Mouse (Mus musculus): ENCODE measurements at regions not wholly inside any gene's neighbourhood (a gene's known extent, or its start where the extent isn't known, plus 50 kb on each side); places are given as distances from the start of the nearest gene placed in this dataset.

DNA sequence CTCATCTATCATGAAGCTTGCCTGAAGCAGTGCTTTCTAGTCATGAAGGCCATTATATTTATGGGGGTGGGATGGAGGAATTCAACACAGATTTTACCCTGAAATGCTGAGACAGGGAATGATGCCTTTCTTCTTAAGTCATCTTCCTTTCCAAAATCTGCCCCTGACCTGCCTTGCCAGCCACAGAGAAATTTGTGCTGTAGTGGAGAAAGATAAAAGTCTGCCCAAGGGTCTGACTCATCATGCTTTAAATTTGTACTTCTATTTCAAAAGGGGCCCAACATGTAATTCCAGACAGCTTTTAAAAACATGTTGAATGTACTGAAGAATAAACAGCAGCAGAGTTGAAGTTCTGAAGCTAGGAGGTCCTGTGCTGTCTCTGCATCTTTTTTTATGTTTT, 554.1 kb upstream of the Marcks start:
- TF ChIP-seq GATA1 (IDR thresholded peaks at IDR 0.05; ENCODE audit: low read depth, low read length), result no peak
- no peak for TF ChIP-seq SMC3 (IDR thresholded peaks at IDR 0.05; ENCODE audit: low read depth, low read length)
- no peak for TF ChIP-seq MXI1 (IDR thresholded peaks at IDR 0.05; ENCODE audit: low read depth, low read length)
- TF ChIP-seq NELFE (IDR thresholded peaks at IDR 0.05; ENCODE audit: low read depth, low read length), result no peak
- no peak for TF ChIP-seq ZC3H11A (IDR thresholded peaks at IDR 0.05; ENCODE audit: low read depth, low read length)
- no peak for TF ChIP-seq ZNF384 (IDR thresholded peaks at IDR 0.05; ENCODE audit: low read depth, low read length)
- TF ChIP-seq ZKSCAN1 (IDR thresholded peaks at IDR 0.05; ENCODE audit: low read depth, low read length), result no peak
- TF ChIP-seq USF1 (IDR thresholded peaks at IDR 0.05; ENCODE audit: low read depth, low read length), result no peak
- no peak for TF ChIP-seq MYB (IDR thresholded peaks at IDR 0.05; ENCODE audit: low read depth, low read length)
- TF ChIP-seq UBTF (IDR thresholded peaks at IDR 0.05; ENCODE audit: borderline replicate concordance, insufficient read depth, low read depth, low read length), result no peak
- no peak for TF ChIP-seq POLR2AphosphoS5 (IDR thresholded peaks at IDR 0.05; ENCODE audit: borderline replicate concordance, low read depth, low read length)
- no peak for TF ChIP-seq ZMIZ1 (IDR thresholded peaks at IDR 0.05; ENCODE audit: low read depth, low read length)
- TF ChIP-seq E2F4 (IDR thresholded peaks at IDR 0.05; ENCODE audit: borderline replicate concordance, low read depth, low read length), result no peak
- no peak for TF ChIP-seq USF2 (IDR thresholded peaks at IDR 0.05; ENCODE audit: borderline replicate concordance in 1 of 2, insufficient read depth in 1 of 2, low read depth in 1 of 2, low read length in 2 of 2)
- TF ChIP-seq MAFK (IDR thresholded peaks at IDR 0.05; ENCODE audit: borderline replicate concordance, low read depth, low read length), result no peak
- H3K9ac ChIP-seq (ENCODE audit: control insufficient read depth, low read depth, low read length, poor library complexity, severe bottlenecking), result no peak overlapping the region
- no peaks in the 10 kb centered on the region for H3K79me2 ChIP-seq (ENCODE audit: control insufficient read depth, insufficient read depth, low read length, poor library complexity)
- H3K27ac ChIP-seq (ENCODE audit: control insufficient read depth, low read depth, low read length), result no peak overlapping the region
- no peaks in the 10 kb centered on the region for H3K4me1 ChIP-seq (ENCODE audit: control insufficient read depth in 1 of 2, insufficient read depth in 2 of 2, low read length in 2 of 2)
- DNase-seq (ENCODE audit: low read depth, low spot score), result no peak
- H3K9me3 ChIP-seq (replicated peaks; ENCODE audit: insufficient read depth, low read length), result no peaks in the 10 kb centered on the region
- H3K4me3 ChIP-seq (ENCODE audit: control insufficient read depth in 1 of 2, insufficient read depth in 1 of 2, low read depth in 2 of 2, low read length in 2 of 2), result no peak overlapping the region
- H3K27me3 ChIP-seq (ENCODE audit: control insufficient read depth in 1 of 2, insufficient read depth in 2 of 2, low read length in 2 of 2), result no peaks in the 10 kb centered on the region
- H3K36me3 ChIP-seq (ENCODE audit: control insufficient read depth in 1 of 2, insufficient read depth in 2 of 2, low read length in 2 of 2), result no peaks in the 10 kb centered on the region

DNA sequence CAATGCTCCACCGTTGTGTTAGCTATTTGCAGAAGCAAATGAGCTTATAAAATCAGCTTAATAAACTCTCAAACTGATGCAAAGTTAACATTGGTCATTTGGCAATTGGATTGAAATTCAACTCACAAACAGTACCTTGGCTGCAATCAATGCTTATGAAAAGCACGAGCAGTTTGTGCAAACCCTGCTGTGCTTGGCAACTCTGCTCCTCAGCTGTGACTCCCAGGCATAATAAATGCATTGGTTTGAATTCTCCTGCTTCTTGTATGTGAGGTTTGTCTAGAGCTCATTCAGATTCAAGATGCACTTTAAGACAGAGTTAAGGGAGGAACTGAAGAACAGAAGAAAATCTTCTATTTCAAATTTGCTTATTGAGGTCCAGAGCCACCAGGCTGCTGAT, 553.2 kb upstream of the Marcks start:
- H3K36me3 ChIP-seq (ENCODE audit: control insufficient read depth in 1 of 2, insufficient read depth in 2 of 2, low read length in 2 of 2), result no peaks in the 10 kb centered on the region
- no peak for DNase-seq (ENCODE audit: low read depth, low spot score)
- H3K9me3 ChIP-seq (replicated peaks; ENCODE audit: insufficient read depth, low read length), result no peaks in the 10 kb centered on the region
- no peak overlapping the region for H3K4me3 ChIP-seq (ENCODE audit: control insufficient read depth in 1 of 2, insufficient read depth in 1 of 2, low read depth in 2 of 2, low read length in 2 of 2)
- H3K27ac ChIP-seq (ENCODE audit: control insufficient read depth, low read depth, low read length), result no peak overlapping the region
- H3K27me3 ChIP-seq (ENCODE audit: control insufficient read depth in 1 of 2, insufficient read depth in 2 of 2, low read length in 2 of 2), result no peaks in the 10 kb centered on the region
- TF ChIP-seq HCFC1 (IDR thresholded peaks at IDR 0.05; ENCODE audit: low read depth, low read length) (no peak), SIN3A (IDR thresholded peaks at IDR 0.05; ENCODE audit: low read length) (no peak), MAZ (IDR thresholded peaks at IDR 0.05; ENCODE audit: low read depth, low read length) (no peak), ETS1 (IDR thresholded peaks at IDR 0.05; ENCODE audit: low read depth, low read length) (no peak), NELFE (IDR thresholded peaks at IDR 0.05; ENCODE audit: low read depth, low read length) (no peak)
- H3K9ac ChIP-seq (ENCODE audit: control insufficient read depth, low read depth, low read length, poor library complexity, severe bottlenecking), result no peak overlapping the region
- no peaks in the 10 kb centered on the region for H3K79me2 ChIP-seq (ENCODE audit: control insufficient read depth, insufficient read depth, low read length, poor library complexity)
- no peaks in the 10 kb centered on the region for H3K4me1 ChIP-seq (ENCODE audit: control insufficient read depth in 1 of 2, insufficient read depth in 2 of 2, low read length in 2 of 2)
